Comparison of ENCODE assay signal across 11 mouse cellular contexts in genomic region chr13:40704864-40705455, GRCm38 (mm10). TPM values are rescaled to one million over a fixed set of nuclear protein-coding genes. Genes with fewer than 3 reads are reported as not detected.
DNase-seq lines count a peak whose midpoint lies in the region; ATAC-seq lines count a peak whose summit lies in the region.
"Had no signal": no experiment of that assay in that cellular context is flagged by ENCODE, and none has a peak within 500 bp of the region (broad histone marks: within the 10 kb centered on the region; RNA-seq: fewer than 3 reads in every experiment).

No protein-coding gene starts in this region.

- no peak overlapping the region for H3K27ac ChIP-seq in lung, embryonic 15.5 days
- H3K27ac ChIP-seq in embryonic facial prominence, embryonic 15.5 days (replicated peaks) = 0 out of 2 replicates have a peak overlapping the region, but pooled peaks have one; percentile 28
- H3K27ac ChIP-seq in limb, embryonic 13.5 days = no peak overlapping the region
- H3K27ac ChIP-seq in stomach, embryonic 16.5 days (ENCODE audit: low read length) = no peak overlapping the region
- H3K27ac ChIP-seq: heart, adult 2 months; liver, embryonic 12.5 days had no signal

- ATAC-seq in lung, embryonic 15.5 days (ENCODE audit: borderline replicate concordance, extremely low read depth, low FRiP score, low TSS enrichment) = no peak
- ATAC-seq in embryonic facial prominence, embryonic 15.5 days (ENCODE audit: insufficient number of reproducible peaks, low FRiP score, low TSS enrichment, low read depth) = no peak
- no peak for ATAC-seq in limb, embryonic 13.5 days (ENCODE audit: low FRiP score, low read depth)
- ATAC-seq in stomach, embryonic 16.5 days (ENCODE audit: insufficient read depth, low FRiP score) = no peak
- ATAC-seq: liver, embryonic 12.5 days had no signal

- 0 out of 2 replicates have a peak overlapping the region, but pooled peaks have one; percentile 1 for H3K4me3 ChIP-seq in lung, embryonic 15.5 days
- H3K4me3 ChIP-seq in embryonic facial prominence, embryonic 15.5 days (replicated peaks) = peak overlapping the region; percentile 41
- H3K4me3 ChIP-seq in limb, embryonic 13.5 days = peak overlapping the region; percentile 37
- no peak overlapping the region; the same call in 1 of the 2 replicates for H3K4me3 ChIP-seq in stomach, embryonic 16.5 days (replicated peaks; ENCODE audit: low read length)
- H3K4me3 ChIP-seq: heart, adult 2 months; liver, embryonic 12.5 days had no signal

- H3K27me3 ChIP-seq in lung, embryonic 15.5 days = peaks cover 99% of the 10 kb centered on the region
- H3K27me3 ChIP-seq in embryonic facial prominence, embryonic 15.5 days = peaks cover 93% of the 10 kb centered on the region
- H3K27me3 ChIP-seq in limb, embryonic 13.5 days = peaks cover 99% of the 10 kb centered on the region
- H3K27me3 ChIP-seq in stomach, embryonic 16.5 days (ENCODE audit: control insufficient read depth, insufficient read depth, low read length) = peaks cover 91% of the 10 kb centered on the region

- peak overlapping the region; percentile 13; the same call in 1 of the 2 replicates for H3K4me2 ChIP-seq in lung, embryonic 15.5 days
- H3K4me2 ChIP-seq in embryonic facial prominence, embryonic 15.5 days (replicated peaks) = peak overlapping the region; percentile 66
- H3K4me2 ChIP-seq in limb, embryonic 13.5 days (replicated peaks) = peak overlapping the region; percentile 62
- 0 out of 2 replicates have a peak overlapping the region, but pooled peaks have one; percentile 2 for H3K4me2 ChIP-seq in stomach, embryonic 16.5 days (ENCODE audit: low read depth, low read length)
- H3K4me2 ChIP-seq: liver, embryonic 12.5 days had no signal

- WGBS in lung, embryonic 15.5 days = under 1% methylated on average over 28 of the region's 28 CpGs
- WGBS in embryonic facial prominence, embryonic 15.5 days = under 1% methylated on average over 28 of the region's 28 CpGs
- WGBS in limb, embryonic 13.5 days = under 1% methylated on average over 28 of the region's 28 CpGs
- WGBS in stomach, embryonic 16.5 days = under 1% methylated on average over 28 of the region's 28 CpGs

- peaks cover 14% of the 10 kb centered on the region for H3K4me1 ChIP-seq in lung, embryonic 15.5 days
- H3K4me1 ChIP-seq in embryonic facial prominence, embryonic 15.5 days = peaks cover 37% of the 10 kb centered on the region
- H3K4me1 ChIP-seq in limb, embryonic 13.5 days = peaks cover 53% of the 10 kb centered on the region
- H3K4me1 ChIP-seq in stomach, embryonic 16.5 days (ENCODE audit: control insufficient read depth, insufficient read depth, low read length) = no peaks in the 10 kb centered on the region
- H3K4me1 ChIP-seq: liver, embryonic 12.5 days had no signal

- H3K9ac ChIP-seq in lung, embryonic 15.5 days = no peak overlapping the region
- no peak overlapping the region for H3K9ac ChIP-seq in embryonic facial prominence, embryonic 15.5 days
- 0 out of 2 replicates have a peak overlapping the region, but pooled peaks have one; percentile 25 for H3K9ac ChIP-seq in limb, embryonic 13.5 days
- H3K9ac ChIP-seq in stomach, embryonic 16.5 days (ENCODE audit: low read length) = no peak overlapping the region
- H3K9ac ChIP-seq: liver, embryonic 12.5 days had no signal

- no peaks in the 10 kb centered on the region for H3K9me3 ChIP-seq in lung, embryonic 15.5 days
- no peaks in the 10 kb centered on the region for H3K9me3 ChIP-seq in embryonic facial prominence, embryonic 15.5 days (replicated peaks)
- no peaks in the 10 kb centered on the region for H3K9me3 ChIP-seq in limb, embryonic 13.5 days
- H3K9me3 ChIP-seq in stomach, embryonic 16.5 days (replicated peaks; ENCODE audit: control insufficient read depth, low read length) = no peaks in the 10 kb centered on the region
- H3K9me3 ChIP-seq: liver, embryonic 12.5 days had no signal

- no peak for DNase-seq in lung, postnatal 25 days (ENCODE audit: low spot score)
- DNase-seq in right cerebral cortex, postnatal 25 days = no peak
- DNase-seq in cerebellum, postnatal 36 days = no peak
- DNase-seq in urinary bladder, adult 2 months (ENCODE audit: low spot score) = no peak
- DNase-seq: cerebellum, adult 9-11 months; heart, adult 2 months had no signal

- H3K36me3 ChIP-seq in lung, embryonic 15.5 days = no peaks in the 10 kb centered on the region
- H3K36me3 ChIP-seq in embryonic facial prominence, embryonic 15.5 days = no peaks in the 10 kb centered on the region
- H3K36me3 ChIP-seq in limb, embryonic 13.5 days = no peaks in the 10 kb centered on the region
- H3K36me3 ChIP-seq in stomach, embryonic 16.5 days (ENCODE audit: control insufficient read depth, insufficient read depth, low read length) = no peaks in the 10 kb centered on the region
- H3K36me3 ChIP-seq: liver, embryonic 12.5 days had no signal

RNA-seq across cellular contexts. Expression of gene Tfap2a, which starts 33.2 kb away (rescaled TPM):
- polyA plus RNA-seq in lung, embryonic 15.5 days (2015; fragmentation: Nextera tagmentation; extraction: Ambion mirVana) = 0.20 and 0.38 TPM in 2 replicates
- 13.4 and 15.4 TPM in 2 replicates for polyA plus RNA-seq in embryonic facial prominence, embryonic 15.5 days (2015; fragmentation: Nextera tagmentation; extraction: Ambion mirVana)
- polyA plus RNA-seq in limb, embryonic 13.5 days (2015; fragmentation: Nextera tagmentation; extraction: Ambion mirVana) = 8.3 and 9.5 TPM in 2 replicates
- 1.4 and 1.5 TPM in 2 replicates for polyA plus RNA-seq in stomach, embryonic 16.5 days (2015; fragmentation: Nextera tagmentation; extraction: Ambion mirVana)
- polyA plus RNA-seq in urinary bladder, adult 2 months (2012; rRNA removed) = 0.74 and 0.84 TPM in 2 replicates

Comparison
In these comparisons a context has a peak if more than half of its experiments do, and no peak if none do; other contexts are left out.
1. H3K4me2 ChIP-seq: peak in every context shown above with its lines; median percentile 66 in embryonic facial prominence, embryonic 15.5 days; 62 in limb, embryonic 13.5 days; 13 in lung, embryonic 15.5 days; 2 in stomach, embryonic 16.5 days.